Mouse (Mus musculus): ENCODE data around the gene Abca4. TPM values are rescaled to one million over a fixed set of nuclear protein-coding genes. Genes with fewer than 3 reads are reported as not detected.

The Abca4 gene
- total RNA-seq, 2 experiments from 2014 or later: 2.0 to 3.9 TPM

DNA sequence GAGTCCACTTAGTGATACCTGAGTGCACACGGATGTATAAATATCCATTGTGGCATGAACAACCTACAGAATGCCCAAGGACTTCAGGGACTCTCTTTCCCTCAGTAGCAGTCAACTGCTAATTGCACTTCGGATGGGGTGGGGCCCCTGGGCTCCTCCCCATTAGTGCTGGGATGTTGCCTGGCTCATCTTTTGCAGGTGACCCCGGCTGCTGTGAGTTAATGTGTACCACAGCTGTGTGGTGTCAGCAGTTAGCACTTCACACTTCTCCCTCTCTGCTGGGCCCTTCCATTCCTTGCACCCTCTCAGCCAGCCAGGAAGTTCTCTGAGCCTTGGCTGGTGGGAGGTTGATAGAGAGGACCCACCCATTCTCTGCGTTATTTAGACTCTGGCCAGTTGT, 65.2 kb downstream of the Abca4 start:
- DNase-seq: no peak

DNA sequence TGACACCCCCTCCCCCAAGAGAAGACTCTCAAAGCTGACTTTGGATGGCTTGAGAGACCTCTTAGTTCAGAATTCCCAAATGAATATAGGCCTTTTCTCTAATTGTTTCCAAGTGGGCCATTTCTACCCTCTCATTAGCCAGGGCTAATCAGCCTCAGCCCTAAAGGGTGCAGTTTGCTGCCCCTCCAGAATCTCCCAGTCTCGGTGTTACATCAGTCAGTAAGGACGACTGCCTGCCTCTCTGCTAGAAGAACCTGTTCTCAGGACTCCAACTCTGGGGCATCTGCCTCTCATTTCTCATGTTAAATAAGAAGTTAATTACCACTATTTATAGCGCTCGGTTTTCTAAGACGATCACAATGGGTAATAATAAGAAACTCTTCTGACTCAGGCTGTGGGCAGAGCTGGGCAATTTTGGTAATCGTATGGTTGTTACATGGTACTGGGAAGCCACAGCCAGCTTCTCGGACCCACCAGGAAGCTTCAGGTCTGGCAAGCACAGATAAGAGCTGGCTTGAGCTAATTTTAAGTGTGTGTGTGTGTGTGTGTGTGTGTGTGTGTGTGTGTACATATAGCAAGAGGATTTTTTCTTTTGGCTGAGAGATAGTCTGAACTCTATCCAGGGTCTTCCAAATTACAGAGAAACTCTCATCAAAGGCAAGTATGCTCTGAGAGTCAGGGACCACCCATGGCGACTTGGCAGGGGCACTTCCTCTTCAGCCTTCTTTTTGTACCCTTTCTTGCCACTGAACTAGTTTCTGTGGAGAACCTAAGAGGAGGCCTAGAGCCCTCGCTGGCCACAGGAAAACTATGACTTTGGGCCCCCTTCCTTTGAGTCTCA, 67.1 kb downstream of the Abca4 start:
- DNase-seq: no peak

- DNase-seq: no peak
Observed at GRCm38 (mm10) chr3:122118651-122119214, 74.5 kb downstream of the Abca4 start.

DNA sequence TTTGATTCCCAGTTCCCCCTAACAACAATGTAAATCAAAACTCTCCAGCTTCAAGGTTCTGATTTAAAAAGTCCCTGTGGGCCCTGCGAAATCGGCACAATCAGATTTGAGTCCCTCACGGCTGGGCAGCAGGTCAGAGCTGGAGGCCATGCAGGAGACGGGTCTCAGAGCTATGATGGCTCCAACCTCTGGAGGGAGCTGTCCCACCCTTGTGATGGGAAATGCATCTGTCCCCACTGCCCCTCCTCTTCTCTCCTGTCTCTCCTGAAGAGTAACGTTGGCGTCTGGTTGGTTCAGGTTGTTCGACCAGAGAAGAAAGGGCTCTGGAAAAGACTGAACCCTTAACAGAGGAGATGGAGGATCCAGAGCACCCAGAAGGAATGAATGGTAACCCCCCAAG, 75.5 kb downstream of the Abca4 start:
- no peak for DNase-seq

GRCm38 (mm10) chr3:122120217-122120616, 76.0 kb downstream of the Abca4 start:
- peak; percentile 24 to 29 for DNase-seq

DNA sequence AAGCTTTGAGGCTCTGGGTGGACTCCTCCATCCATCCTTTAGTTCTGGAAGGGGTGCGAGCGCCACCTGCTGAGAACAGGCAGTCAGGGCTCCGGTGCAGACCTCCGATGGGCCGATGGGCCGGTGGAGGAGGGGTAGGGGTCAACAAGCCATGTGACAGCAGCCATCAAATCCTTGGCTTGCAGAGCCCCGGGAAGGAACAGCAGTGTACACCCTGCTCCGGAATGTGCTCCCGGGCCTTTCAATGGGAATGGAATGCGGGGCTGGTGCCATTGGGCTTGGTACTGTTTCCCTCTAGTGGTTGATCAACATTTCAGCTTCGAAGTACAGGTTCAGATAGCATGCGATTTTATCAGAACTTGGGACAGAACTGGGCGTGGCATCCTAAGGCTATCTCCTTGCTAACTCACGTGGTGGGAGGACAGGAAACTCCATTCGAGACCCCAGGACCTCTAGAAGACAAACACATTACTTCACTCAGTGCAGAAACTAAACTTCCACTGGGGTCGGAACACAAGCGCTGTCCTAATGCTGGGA, 78.0 kb downstream of the Abca4 start:
- DNase-seq: peak; percentile 89 to 94

DNA sequence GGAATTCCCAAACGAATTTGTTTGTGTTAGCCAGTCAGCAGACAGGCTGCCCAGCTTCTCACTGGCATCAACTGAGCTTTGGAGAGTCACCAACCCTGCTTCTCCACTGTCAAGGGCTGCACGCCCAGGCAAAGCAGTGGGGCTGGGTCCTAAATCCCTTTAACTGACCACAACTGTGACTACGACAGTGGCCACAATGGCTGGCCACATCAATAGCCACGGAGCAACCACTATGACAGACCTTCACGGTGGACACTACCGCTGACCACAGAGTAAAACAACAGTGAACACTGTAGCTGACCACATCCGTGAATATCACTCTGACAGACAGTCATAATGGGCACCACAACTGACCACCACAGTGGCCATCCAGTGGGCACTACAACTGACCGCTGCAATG, 78.6 kb downstream of the Abca4 start:
- DNase-seq: no peak

DNA sequence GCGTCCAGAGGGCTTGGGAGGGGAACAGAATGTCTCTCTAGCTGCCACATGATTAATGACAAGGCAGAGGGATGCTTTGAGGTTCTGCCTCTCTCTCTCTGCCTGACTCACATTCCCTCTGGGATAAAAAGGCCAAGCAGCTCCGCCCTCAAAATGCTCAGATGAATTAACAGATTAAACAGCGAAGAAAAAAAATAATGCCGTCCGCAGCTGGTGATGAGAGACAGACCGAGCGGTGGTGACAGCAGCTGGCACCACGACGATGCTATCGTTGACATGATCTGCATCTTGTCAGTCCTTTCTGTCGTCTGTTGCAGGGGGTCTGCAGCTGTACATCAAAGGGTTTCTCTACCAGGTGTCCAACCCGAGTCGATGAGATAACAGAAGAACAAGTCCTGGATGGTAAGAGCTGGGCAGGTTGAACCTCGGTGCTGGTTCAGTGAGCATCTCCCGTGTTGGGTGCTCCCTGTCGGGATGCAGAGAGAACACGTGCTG, 84.8 kb downstream of the Abca4 start:
- peak; percentile 22 to 50 for DNase-seq

- DNase-seq: peak; percentile 63 to 68
Observed at GRCm38 (mm10) chr3:122130771-122131170, 86.5 kb downstream of the Abca4 start.

- DNase-seq: no peak
Observed at GRCm38 (mm10) chr3:122131633-122132032, 87.4 kb downstream of the Abca4 start.

GRCm38 (mm10) chr3:122133255-122133654, 89.0 kb downstream of the Abca4 start:
- DNase-seq: no peak

- no peak for DNase-seq
Observed at GRCm38 (mm10) chr3:122133840-122134239, 89.6 kb downstream of the Abca4 start.

DNA sequence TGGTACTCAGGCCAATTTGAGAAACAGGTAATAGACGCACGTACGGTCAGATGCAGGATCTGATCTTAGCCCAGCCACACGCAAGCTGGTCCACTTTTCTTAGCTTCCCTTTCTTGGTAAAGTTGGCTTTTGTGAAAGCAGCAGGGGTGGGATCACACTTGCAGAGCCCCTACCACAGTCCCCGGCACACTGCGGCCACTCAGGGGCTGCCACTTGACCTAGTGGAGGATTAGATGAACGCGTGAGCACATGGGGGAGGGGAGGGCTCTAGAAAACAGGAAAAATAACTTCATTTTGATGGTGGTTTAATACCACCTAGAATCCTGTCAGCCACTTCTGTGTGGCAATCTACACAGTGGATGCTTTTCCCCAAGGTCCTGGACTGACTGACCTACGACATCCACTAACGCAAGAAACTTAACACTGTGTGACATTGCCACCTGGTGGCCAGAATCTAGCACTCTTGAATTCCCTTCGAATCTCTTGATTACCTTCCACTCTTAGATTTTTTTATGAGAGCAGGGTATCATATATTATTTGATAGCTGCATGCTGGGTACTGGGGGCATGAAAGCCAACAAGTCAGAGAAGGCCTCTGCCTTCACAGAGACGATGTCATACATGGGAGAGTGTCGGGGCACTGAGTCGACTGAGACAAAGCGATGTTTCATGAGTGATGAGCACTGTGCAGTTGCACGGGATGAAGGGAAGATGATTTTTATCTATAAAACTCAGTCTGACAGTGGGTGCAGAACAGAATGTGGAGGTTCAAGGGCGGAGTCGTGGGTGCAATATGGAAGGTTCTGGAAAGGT, 96.6 kb downstream of the Abca4 start:
- peak; percentile 63 to 76 for DNase-seq

- DNase-seq: no peak
Observed at GRCm38 (mm10) chr3:122142256-122142922, 98.1 kb downstream of the Abca4 start.

DNA sequence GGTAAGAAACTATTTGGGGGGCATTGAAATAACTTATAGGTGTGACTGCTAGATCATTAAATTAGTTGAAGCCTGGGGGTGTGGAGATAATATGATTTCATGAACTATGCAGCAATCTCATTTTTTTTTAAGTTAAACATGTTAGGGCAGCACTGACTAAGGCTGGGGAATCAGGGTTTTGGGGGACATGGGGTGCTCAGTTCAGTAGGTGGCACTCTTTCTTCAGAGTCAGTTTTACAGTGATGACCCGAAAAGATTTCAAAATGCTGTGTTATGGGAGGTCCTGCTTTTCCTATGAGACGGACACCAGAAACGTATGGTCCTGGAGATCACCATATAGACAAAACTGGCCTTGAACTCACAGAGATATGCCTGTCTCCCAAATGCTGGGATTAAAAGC, 99.2 kb downstream of the Abca4 start:
- DNase-seq: no peak

- no peak for DNase-seq
Observed at GRCm38 (mm10) chr3:122145430-122145829, 101.2 kb downstream of the Abca4 start.

GRCm38 (mm10) chr3:122150836-122151235, 106.6 kb downstream of the Abca4 start:
- no peak for DNase-seq

GRCm38 (mm10) chr3:122152431-122152830, 108.2 kb downstream of the Abca4 start:
- DNase-seq: peak in 1 of 2 experiments; percentile 18

- peak in 1 of 2 experiments; percentile 26 for DNase-seq
Observed at GRCm38 (mm10) chr3:122154080-122154479, 109.8 kb downstream of the Abca4 start.

- DNase-seq: peak; percentile 36 to 48
Observed at GRCm38 (mm10) chr3:122159447-122159846, 115.2 kb downstream of the Abca4 start.

DNA sequence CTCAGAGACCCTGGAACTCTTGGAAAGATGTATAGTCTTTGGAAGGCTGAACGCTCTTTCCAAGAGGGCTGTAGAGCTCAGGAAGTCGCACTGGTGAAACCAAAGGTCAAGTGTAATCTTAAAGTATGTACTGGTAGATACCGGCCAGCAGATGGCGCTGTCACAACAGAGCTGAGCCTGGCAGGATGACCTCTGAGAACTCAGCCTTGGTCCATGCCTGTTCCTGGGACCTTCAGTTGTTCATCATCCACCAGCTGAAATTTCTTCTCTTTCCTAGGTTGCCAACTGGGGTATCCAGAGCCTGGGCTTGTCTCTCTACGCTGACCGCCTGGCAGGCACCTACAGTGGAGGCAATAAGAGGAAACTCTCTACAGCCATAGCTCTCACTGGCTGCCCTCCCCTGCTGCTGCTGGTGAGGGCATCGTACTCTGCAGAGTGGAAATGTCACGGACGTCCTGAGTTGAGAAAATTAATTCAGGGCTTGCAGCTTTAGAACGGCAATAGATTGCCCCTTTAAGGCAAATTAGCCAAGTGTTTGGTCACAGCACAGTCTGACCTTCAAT, 125.5 kb downstream of the Abca4 start:
- peak; percentile 86 for DNase-seq

Measured in adrenal gland, postnatal 36 days (tissue).